Mouse (Mus musculus) lung, postnatal 0 days (tissue): ENCODE results near the gene Fam104a. TPM values are rescaled to one million over a fixed set of nuclear protein-coding genes. Genes with fewer than 3 reads are reported as not detected.

ENCODE experiments used
- ATAC-seq: fragments of 200-750 bp; cut with Nextera tagmentation; 2 replicates; pipeline ENCODE4 v1.8.0; 2017; ENCODE audit warnings: moderate library complexity
- DNase-seq: peaks from one replicate; pipeline ENCODE4 v3.0.0-alpha.2; 2016; ENCODE audit warnings: low spot score
- H3K27ac ChIP-seq: fragments of 300-500 bp; sonication (generic); 2 replicates; pipeline ENCODE4 v1.5.1; 2014; ENCODE audit warnings: antibody characterized with exemption, mild to moderate bottlenecking, low read length, mixed read lengths
- H3K27me3 ChIP-seq: fragments of 300-500 bp; sonication (generic); replicated peaks from 2 replicates; pipeline ENCODE4 v1.6.1; 2014; ENCODE audit warnings: low read length, mixed read lengths; ENCODE audit not compliant: insufficient read depth
- H3K36me3 ChIP-seq: fragments of 300-500 bp; sonication (generic); 2 replicates; pipeline ENCODE4 v1.6.1; 2014; ENCODE audit warnings: low read length, mixed read lengths; ENCODE audit not compliant: insufficient read depth
- H3K4me1 ChIP-seq: fragments of 300-500 bp; sonication (generic); 2 replicates; pipeline ENCODE4 v1.6.1; 2014; ENCODE audit warnings: antibody characterized with exemption, low read depth, low read length, mixed read lengths; ENCODE audit not compliant: insufficient read depth
- H3K4me2 ChIP-seq: fragments of 300-500 bp; sonication (generic); replicated peaks from 2 replicates; pipeline ENCODE4 v1.6.1; 2014; ENCODE audit warnings: low read depth, mild to moderate bottlenecking, low read length, moderate library complexity, mixed read lengths
- H3K4me3 ChIP-seq: fragments of 300-500 bp; sonication (generic); 2 replicates; pipeline ENCODE4 v1.5.1; 2014; ENCODE audit warnings: low read depth, low read length
- H3K9ac ChIP-seq: fragments of 300-500 bp; sonication (generic); replicated peaks from 2 replicates; pipeline ENCODE4 v1.6.1; 2014; ENCODE audit warnings: low read depth, mild to moderate bottlenecking
- H3K9me3 ChIP-seq: fragments of 300-500 bp; sonication (generic); 2 replicates; pipeline ENCODE4 v1.6.1; 2016; ENCODE audit warnings: low read length, mixed read lengths
- CTCF ChIP-seq: IDR thresholded peaks from 2 replicates; pipeline ENCODE4 v1.5.1; 2016; ENCODE audit warnings: antibody characterized with exemption, mild to moderate bottlenecking
- EP300 ChIP-seq: IDR thresholded peaks from 2 replicates; pipeline ENCODE4 v1.6.1; 2016; ENCODE audit warnings: antibody characterized with exemption, mild to moderate bottlenecking, control low read depth
- WGBS: fragments of 180-500 bp; shearing (Covaris S2); extraction: QIAGEN DNeasy Blood & Tissue Kit; methylation state at CpG from one replicate; pipeline ENCODE4 v1.1.7; 2014; 5-methylcytosine and 5-hydroxymethylcytosine counted together
- polyA plus RNA-seq: library from polyadenylated mRNA; unstranded; fragments of >200 nt; fragmentation: Nextera tagmentation; extraction: Ambion mirVana; gene quantifications from 2 replicates; pipeline ENCODE4 v1.2.1, GENCODE M21; 2015

The Fam104a gene
- polyA plus RNA-seq, 1 experiment from 2014 or later, result 44.1 TPM

DNA sequence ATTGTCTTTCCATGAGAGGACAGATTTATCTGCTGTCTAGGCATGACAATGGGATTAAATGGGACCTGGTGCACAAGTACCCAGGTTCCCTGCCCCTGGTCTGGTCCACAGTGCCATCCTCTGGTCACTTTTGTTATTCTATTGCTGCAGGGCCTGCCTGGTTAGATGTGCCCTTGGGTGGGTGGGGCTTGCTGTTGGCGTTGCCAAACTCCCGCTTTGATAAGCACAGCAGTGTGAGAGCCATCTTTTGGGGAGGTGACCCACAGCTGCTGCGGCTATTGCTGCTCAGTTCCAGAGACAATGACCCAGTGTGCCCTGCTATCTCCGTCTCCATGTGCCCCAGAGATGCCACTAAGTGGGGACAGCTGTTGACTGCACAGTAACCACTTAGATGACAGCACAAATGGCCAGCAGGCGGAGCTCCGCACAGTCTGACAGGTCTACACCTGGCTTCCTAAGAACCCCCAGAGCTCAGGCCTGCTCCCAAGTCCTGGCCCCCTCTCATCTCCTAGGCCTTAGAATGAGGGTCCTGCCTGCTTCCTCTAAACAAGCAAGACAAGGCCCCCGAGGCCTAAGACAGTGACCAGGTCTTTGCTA lies 31.2 kb upstream of the Fam104a start:
- Histone ChIP-seq H3K27me3 (no peaks in the 10 kb centered on the region), H3K36me3 (no peaks in the 10 kb centered on the region), H3K4me1 (peaks cover 5% of the 10 kb centered on the region; the same call in 1 of the 2 replicates), H3K4me3 (no peak overlapping the region), H3K4me2 (no peak overlapping the region), H3K9ac (no peak overlapping the region), H3K27ac (no peak overlapping the region), H3K9me3 (no peaks in the 10 kb centered on the region)
- WGBS, result 65% methylated on average over 7 of the region's 7 CpGs
- ATAC-seq (no peak), DNase-seq (no peak)
- no peak for TF ChIP-seq EP300
- TF ChIP-seq CTCF, result peak; percentile 38

DNA sequence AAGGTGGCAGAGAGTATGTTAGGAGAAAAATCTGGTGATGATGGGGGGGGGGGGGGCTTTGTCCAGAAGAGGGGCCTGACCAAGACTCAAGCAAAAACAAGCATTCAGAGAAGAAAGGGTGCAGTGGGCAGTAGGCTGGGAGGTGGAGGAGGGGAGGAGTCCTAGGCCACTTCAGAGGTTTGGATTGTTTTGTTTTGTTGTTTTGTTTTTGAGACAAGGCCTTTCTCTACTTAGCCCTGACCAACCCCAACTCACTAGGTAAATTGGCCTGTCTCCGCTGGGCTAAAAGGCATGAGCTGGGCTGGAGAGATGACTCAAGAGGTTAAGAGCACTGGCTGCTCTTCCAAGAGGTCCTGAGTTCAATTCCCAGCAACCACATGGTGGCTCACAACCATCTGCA lies 27.1 kb upstream of the Fam104a start:
- Histone ChIP-seq H3K4me2 (no peak overlapping the region), H3K4me1 (peaks cover 8% of the 10 kb centered on the region; the same call in 1 of the 2 replicates), H3K9me3 (no peaks in the 10 kb centered on the region), H3K9ac (0 out of 2 replicates have a peak overlapping the region, but pooled peaks have one; percentile 24), H3K27me3 (no peaks in the 10 kb centered on the region), H3K4me3 (no peak overlapping the region), H3K27ac (peak overlapping the region; percentile 70; the same call in 1 of the 2 replicates), H3K36me3 (no peaks in the 10 kb centered on the region)
- TF ChIP-seq CTCF (no peak), EP300 (no peak)
- 89% methylated on average over 1 of the region's 1 CpGs for WGBS
- DNase-seq (no peak), ATAC-seq (no peak)

DNA sequence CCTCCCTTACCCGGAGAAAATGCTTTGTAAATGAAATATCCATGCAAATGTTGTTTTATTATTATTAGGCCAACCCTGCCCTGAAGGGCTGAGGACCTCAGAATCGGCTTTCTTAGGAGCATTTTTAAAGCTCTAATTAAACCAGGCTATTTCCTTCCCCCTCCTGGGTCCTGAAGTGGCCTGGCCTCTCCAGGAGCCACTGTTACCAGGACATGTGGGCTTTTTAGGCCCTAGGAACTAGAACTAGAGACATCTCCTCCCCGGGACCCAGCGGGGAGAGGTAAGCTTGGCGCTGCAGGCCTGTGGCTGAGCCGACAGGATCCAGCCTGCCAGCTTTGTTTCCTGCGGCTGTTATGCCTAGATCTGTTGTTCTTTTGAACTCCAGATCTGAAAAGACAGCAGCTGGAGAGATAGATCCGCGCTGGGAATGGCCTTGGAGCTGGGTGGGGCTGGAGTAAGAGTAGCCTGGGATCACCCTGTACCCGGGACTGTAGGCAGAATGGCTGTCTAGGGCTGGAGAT lies 26.4 kb upstream of the Fam104a start:
- Histone ChIP-seq H3K4me3 (no peak overlapping the region), H3K9me3 (no peaks in the 10 kb centered on the region), H3K27me3 (no peaks in the 10 kb centered on the region), H3K27ac (peak overlapping the region; percentile 70), H3K4me2 (no peak overlapping the region), H3K9ac (peak overlapping the region; percentile 24), H3K36me3 (no peaks in the 10 kb centered on the region), H3K4me1 (peaks cover 8% of the 10 kb centered on the region; the same call in 1 of the 2 replicates)
- peak; percentile 49 for ATAC-seq
- 8% methylated on average over 10 of the region's 10 CpGs for WGBS
- DNase-seq, result peak; percentile 41
- TF ChIP-seq EP300 (no peak), CTCF (no peak)

DNA sequence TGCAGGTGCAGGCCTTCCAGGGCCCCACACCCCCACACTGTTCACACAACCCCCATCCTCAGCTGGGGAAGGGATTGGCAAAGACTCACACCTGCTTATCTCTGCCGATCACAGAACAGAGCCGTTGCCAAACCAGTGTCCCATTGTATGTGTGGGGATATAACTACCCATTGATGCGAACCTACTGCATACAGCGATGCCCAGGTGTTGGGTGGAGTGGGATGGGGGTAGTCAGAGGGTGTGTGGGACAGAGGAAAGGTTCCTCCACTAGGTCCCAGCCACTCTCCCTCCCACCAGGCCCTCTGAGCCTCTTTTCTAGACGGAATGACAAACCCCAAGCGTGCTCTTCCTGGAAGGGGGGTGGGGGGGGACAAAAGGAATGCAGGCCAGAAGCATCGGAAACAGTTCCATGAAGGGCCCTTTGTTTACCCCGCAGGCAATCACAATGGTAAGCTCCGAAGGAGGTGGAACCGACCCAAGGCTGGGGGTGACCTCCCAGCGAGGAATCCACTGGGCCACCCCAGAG lies 25.8 kb upstream of the Fam104a start, which contains the start of gene Cpsf4l:
Cpsf4l (minus strand) TSS at position 287 of the 526 bp plus-strand sequence.
- ATAC-seq (peak; percentile 65), DNase-seq (peak; percentile 49)
- TF ChIP-seq EP300, result no peak
- TF ChIP-seq CTCF, result no peak
- Histone ChIP-seq H3K9me3 (no peaks in the 10 kb centered on the region), H3K36me3 (no peaks in the 10 kb centered on the region), H3K4me3 (no peak within 1 kb of the TSS), H3K4me1 (peaks cover 8% of the 10 kb centered on the region; the same call in 1 of the 2 replicates), H3K4me2 (no peak within 1 kb of the TSS), H3K27ac (peak within 1 kb of the TSS; percentile 70), H3K9ac (peak within 1 kb of the TSS; percentile 24), H3K27me3 (no peaks in the 10 kb centered on the region)
- WGBS, result 15% methylated on average over 11 of the region's 11 CpGs

DNA sequence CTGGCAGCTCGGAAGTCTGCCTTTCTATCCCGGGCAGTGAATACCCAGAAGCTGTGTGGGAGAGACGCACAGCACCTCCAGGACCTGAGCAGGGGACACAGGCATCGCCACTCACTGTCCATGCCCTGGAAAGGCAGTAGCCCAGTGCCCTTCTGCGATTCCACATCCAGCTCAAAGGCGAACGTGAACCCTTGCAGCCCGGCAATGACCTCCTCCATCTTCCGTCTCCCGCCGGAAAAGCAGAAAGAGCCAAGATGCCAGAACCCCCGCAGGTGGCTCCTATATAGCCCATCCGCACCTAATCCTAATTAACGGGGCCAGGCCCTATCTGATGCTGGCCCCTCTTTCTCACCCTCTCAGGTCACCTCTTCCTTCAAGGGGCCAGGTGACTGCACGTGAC lies 25.3 kb upstream of the Fam104a start:
- Histone ChIP-seq H3K27ac (no peak overlapping the region), H3K4me1 (peaks cover 8% of the 10 kb centered on the region; the same call in 1 of the 2 replicates), H3K9me3 (no peaks in the 10 kb centered on the region), H3K36me3 (no peaks in the 10 kb centered on the region), H3K4me3 (no peak overlapping the region), H3K27me3 (no peaks in the 10 kb centered on the region), H3K9ac (no peak overlapping the region), H3K4me2 (no peak overlapping the region)
- 44% methylated on average over 15 of the region's 15 CpGs for WGBS
- ATAC-seq (no peak), DNase-seq (no peak)
- TF ChIP-seq EP300, result no peak

DNA sequence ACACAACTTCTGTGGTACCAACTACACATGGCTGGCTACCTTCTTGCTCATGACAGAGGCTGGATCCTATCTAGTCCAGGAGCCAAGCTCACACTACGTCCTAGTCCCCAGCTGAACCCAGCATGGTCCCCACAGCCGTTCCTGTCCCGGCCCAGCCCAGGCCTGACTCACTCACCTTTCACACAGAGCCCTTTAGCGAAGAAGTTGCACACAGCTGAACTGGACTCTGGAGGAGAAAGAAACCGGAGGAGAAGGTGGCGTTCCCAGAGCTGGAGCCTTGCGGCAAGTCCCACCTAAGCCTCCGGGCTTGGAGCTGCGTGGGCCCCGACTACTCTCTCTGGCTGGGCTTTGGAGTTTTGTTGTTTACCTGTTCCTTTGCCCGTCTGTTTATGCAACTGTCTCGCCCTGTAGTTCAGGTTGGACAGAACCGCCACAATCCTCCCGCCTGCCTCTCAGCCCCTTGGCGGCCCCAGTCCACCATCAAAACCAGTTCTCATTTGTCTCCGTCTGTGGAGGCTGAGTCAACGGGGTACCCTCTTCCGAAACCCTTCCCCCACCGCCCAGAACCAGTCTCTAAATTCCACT lies 24.8 kb upstream of the Fam104a start:
- ATAC-seq (no peak), DNase-seq (no peak)
- Histone ChIP-seq H3K36me3 (no peaks in the 10 kb centered on the region), H3K4me1 (peaks cover 11% of the 10 kb centered on the region; the same call in 1 of the 2 replicates), H3K9me3 (no peaks in the 10 kb centered on the region), H3K9ac (no peak overlapping the region), H3K27me3 (no peaks in the 10 kb centered on the region), H3K4me3 (no peak overlapping the region), H3K4me2 (no peak overlapping the region), H3K27ac (no peak overlapping the region)
- 73% methylated on average over 19 of the region's 19 CpGs for WGBS
- no peak for TF ChIP-seq CTCF
- no peak for TF ChIP-seq EP300
